Mouse (Mus musculus) small intestine, adult 2 months (tissue): ENCODE data around the gene Serpina3f.

ENCODE experiments used
- CTCF ChIP-seq: fragments of 200-500 bp; IDR thresholded peaks from 2 replicates; pipeline ENCODE4 v1.5.1; 2012; ENCODE audit warnings: low read depth, mild to moderate bottlenecking, control low read depth, inconsistent platforms, low read length, moderate library complexity, mixed read lengths; ENCODE audit not compliant: insufficient replicate concordance, insufficient read length; ENCODE audit errors: extremely low read depth
- POLR2A ChIP-seq: fragments of 200-500 bp; IDR thresholded peaks from 2 replicates; pipeline ENCODE4 v1.6.1; 2012; ENCODE audit warnings: low read depth, mild to moderate bottlenecking, control low read depth, inconsistent platforms, low read length, moderate library complexity

DNA sequence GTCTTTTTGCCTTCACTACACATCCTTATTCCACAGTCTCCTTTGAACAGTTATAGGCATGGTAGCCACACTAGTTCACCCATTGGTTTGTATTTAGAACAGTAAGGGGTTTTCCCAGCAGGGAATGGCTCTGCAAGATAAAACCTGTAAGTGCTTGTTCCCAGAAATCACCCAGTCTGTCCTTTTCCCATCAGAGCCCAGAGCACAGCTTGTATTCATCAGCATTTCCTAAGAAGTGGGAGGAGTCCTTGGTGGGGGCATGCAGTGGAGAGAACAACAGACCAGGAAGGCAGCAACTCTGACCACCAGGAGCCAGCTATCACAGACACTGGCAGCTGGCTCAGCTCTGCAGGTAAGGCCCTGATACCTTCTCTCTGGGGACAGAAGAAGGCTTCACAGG lies 48.5 kb downstream of the Serpina3f start, which contains the start of gene Serpina3i:
- no peak for TF ChIP-seq CTCF
- no peak for TF ChIP-seq POLR2A
